Mouse (Mus musculus) adrenal gland, postnatal 10 days (tissue): ENCODE results near the gene Tfb1m. TPM values are rescaled to one million over a fixed set of nuclear protein-coding genes. Genes with fewer than 3 reads are reported as not detected.

Source experiments
- total RNA-seq, 2 experiments: library from RNA; stranded (reverse); gene quantifications; 2 replicates each; pipeline ENCODE4 v1.2.3; 2021

Tfb1m gene
- total RNA-seq, 2 experiments from 2014 or later: 12.0 to 15.0 TPM

Other genes starting within 250 kb of the Tfb1m start
- gene Tiam2, start 231.2 kb downstream of the Tfb1m start, total RNA-seq: 10 to 100 TPM; 10.1 to 13.1 TPM
- not detected for gene Cldn20, start 25.2 kb downstream of the Tfb1m start, total RNA-seq
- not detected for gene Nox3, start 138.5 kb upstream of the Tfb1m start, total RNA-seq